Mouse (Mus musculus): ENCODE results near the gene Otor.

Gene Otor

DNA sequence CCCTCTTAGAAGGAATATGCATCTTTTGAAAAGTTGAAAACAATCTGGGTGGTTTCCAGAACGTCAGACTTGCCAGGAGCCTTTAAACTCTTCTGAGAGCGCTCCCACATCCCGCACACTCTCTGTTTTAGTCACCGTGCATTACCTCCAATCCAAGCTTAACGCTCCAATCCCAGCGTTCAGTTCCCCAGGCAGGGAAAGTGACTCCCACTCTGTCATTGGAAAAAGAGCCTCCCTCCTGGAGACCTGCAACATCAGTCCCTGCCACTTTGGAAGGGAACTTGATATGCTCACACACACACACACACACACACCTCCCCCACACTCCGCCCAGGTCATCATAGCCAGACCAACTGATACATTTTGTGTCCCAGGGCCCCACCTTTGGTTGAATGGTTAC is 39.9 kb downstream of the Otor start:
- no peak for DNase-seq (ENCODE audit: low read depth in 1 of 2, low spot score in 2 of 2)

DNA sequence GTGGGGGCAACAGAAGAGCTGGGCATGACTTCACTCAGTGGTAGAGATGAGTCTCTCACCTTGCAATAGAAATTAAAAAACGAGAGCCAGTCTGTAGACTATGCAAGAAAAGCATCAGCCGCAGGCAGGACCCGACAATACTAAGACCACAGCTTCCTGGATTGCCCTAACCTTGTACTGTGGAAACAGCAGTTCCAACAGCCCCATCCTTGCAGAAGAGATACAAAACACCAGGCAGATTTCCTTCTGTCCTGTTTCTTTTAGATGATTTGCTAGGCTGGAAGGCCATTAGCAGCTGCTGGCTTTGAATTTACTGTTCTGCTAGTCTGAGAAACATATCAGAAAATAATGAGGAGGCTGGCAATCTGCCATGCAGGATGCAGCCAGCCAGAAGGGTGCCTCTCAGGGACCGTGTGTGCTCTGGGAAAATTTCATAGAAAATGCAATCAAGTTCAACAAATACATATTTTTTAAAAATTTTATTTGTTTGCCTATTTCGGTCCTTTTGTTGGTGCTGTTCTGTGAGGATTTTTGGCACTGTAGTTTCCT is 52.9 kb downstream of the Otor start:
- no peak for DNase-seq (ENCODE audit: low read depth in 1 of 2, low spot score in 2 of 2)
